Mouse (Mus musculus): Measurements from ENCODE around the gene Tmem185a. TPM values are rescaled to one million over a fixed set of nuclear protein-coding genes. Genes with fewer than 3 reads are reported as not detected.
"Not testable (repeated sequence)": the region's sequence is repeated elsewhere in the genome, so short reads cannot be mapped to it uniquely, and the experiment has no call there.

Tmem185a gene
- 19.5 and 20.5 TPM in 2 replicates for polyA plus RNA-seq (2015; fragmentation: Nextera tagmentation; extraction: Ambion mirVana)

DNA sequence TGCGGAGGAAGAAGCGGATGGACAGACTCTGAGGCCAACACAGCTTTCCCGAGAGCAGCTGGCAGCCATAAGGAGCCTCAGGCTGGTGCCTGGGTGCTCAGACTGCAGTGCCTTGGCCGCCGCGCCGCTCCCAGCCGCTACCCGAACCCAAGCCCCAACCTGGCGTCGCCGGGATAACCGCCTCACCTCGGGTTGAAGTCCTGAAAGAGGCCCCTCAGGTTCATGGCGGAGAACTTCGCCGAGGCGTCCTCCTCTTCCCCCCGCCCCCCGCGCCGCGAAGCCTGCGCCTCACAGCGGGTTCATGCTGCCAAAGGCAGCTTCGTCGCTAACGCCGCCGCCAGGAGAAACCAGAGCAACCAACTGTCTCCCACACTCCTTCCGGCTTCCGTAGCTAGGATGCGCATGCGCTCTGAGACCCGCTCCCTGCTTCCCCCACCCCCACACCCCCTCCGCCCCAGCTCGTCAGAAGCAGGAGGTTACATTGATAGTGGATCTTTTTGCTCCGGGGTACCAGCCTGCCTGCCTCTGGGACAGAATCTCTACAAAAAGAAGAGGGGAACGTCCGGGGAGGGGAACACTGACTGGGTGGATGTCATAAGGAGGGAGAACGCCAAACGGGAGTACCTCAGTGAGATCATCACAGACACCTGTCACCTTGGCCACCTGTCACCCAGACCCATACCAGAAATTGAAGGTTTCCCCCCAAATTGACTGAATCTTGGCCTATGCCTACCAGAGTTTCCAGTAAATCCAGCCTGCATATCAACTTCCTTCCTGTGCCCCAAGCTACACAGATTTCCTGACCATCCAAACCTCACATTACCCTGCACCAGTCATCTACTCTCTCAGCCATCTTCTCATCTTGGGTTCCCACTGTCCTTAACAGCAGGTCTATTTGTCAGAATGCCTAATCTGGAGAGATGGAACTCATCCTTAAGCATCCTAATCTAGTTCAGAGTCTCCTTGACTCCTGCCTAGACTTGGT is at the start of gene Tmem185a:
Tmem185a (minus strand) TSS at position 389 of the 985 bp plus-strand sequence.
- ATAC-seq (ENCODE audit: low FRiP score, low TSS enrichment) (peak; percentile 92), DNase-seq (ENCODE audit: low spot score) (peak; percentile 80)
- Histone ChIP-seq H3K36me3 (ENCODE audit: control insufficient read depth, insufficient read depth, low read length) (no peaks in the 10 kb centered on the region), H3K27me3 (ENCODE audit: control insufficient read depth, insufficient read depth, low read length) (no peaks in the 10 kb centered on the region), H3K27ac (replicated peaks) (peak within 1 kb of the TSS; percentile 81), H3K4me3 (ENCODE audit: low read depth, low read length) (peak within 1 kb of the TSS; percentile 52), H3K9me3 (ENCODE audit: control insufficient read depth, low read length) (no peaks in the 10 kb centered on the region), H3K4me1 (replicated peaks; ENCODE audit: control insufficient read depth, insufficient read depth) (no peaks in the 10 kb centered on the region), H3K9ac (ENCODE audit: low read length) (peak within 1 kb of the TSS; percentile 67), H3K4me2 (replicated peaks; ENCODE audit: low read depth) (peak within 1 kb of the TSS; percentile 56)
- TF ChIP-seq CTCF (IDR thresholded peaks at IDR 0.05; ENCODE audit: low read depth) (no peak; the same call in 1 of the 2 replicates), EP300 (optimal IDR thresholded peaks at IDR 0.05) (no peak)
- 20% methylated on average over 32 of the region's 42 CpGs for WGBS

- DNase-seq (ENCODE audit: low spot score); ATAC-seq (ENCODE audit: low FRiP score, low TSS enrichment); H3K9me3 ChIP-seq (ENCODE audit: control insufficient read depth, low read length); H3K4me2 ChIP-seq (replicated peaks; ENCODE audit: low read depth); H3K27me3 ChIP-seq (ENCODE audit: control insufficient read depth, insufficient read depth, low read length); H3K9ac ChIP-seq (ENCODE audit: low read length); H3K27ac ChIP-seq (replicated peaks); H3K4me1 ChIP-seq (replicated peaks; ENCODE audit: control insufficient read depth, insufficient read depth); H3K36me3 ChIP-seq (ENCODE audit: control insufficient read depth, insufficient read depth, low read length); H3K4me3 ChIP-seq (ENCODE audit: low read depth, low read length): not testable (repeated sequence)
- 47% methylated on average over 3 of the region's 3 CpGs for WGBS
These were observed 37.4 kb upstream of the Tmem185a start for GRCm38 (mm10) chrX:70514413-70514812.

- not testable (repeated sequence) for H3K9me3 ChIP-seq (ENCODE audit: control insufficient read depth, low read length); ATAC-seq (ENCODE audit: low FRiP score, low TSS enrichment); H3K4me2 ChIP-seq (replicated peaks; ENCODE audit: low read depth); H3K4me3 ChIP-seq (ENCODE audit: low read depth, low read length); H3K27me3 ChIP-seq (ENCODE audit: control insufficient read depth, insufficient read depth, low read length); H3K9ac ChIP-seq (ENCODE audit: low read length); DNase-seq (ENCODE audit: low spot score); H3K4me1 ChIP-seq (replicated peaks; ENCODE audit: control insufficient read depth, insufficient read depth); H3K27ac ChIP-seq (replicated peaks); H3K36me3 ChIP-seq (ENCODE audit: control insufficient read depth, insufficient read depth, low read length)
- no CpG with 5 or more reads among the region's 1 CpGs for WGBS
These were observed 10.3 kb upstream of the Tmem185a start for GRCm38 (mm10) chrX:70487328-70487727.

- 62% methylated on average over 2 of the region's 2 CpGs for WGBS
- Histone ChIP-seq H3K4me3 (ENCODE audit: low read depth, low read length) (no peak overlapping the region), H3K9ac (ENCODE audit: low read length) (no peak overlapping the region), H3K4me2 (replicated peaks; ENCODE audit: low read depth) (no peak overlapping the region), H3K9me3 (ENCODE audit: control insufficient read depth, low read length) (no peaks in the 10 kb centered on the region), H3K27me3 (ENCODE audit: control insufficient read depth, insufficient read depth, low read length) (no peaks in the 10 kb centered on the region), H3K4me1 (replicated peaks; ENCODE audit: control insufficient read depth, insufficient read depth) (no peaks in the 10 kb centered on the region), H3K36me3 (ENCODE audit: control insufficient read depth, insufficient read depth, low read length) (no peaks in the 10 kb centered on the region), H3K27ac (replicated peaks) (no peak overlapping the region)
- no peak for DNase-seq (ENCODE audit: low spot score)
- TF ChIP-seq CTCF (IDR thresholded peaks at IDR 0.05; ENCODE audit: low read depth) (no peak), EP300 (optimal IDR thresholded peaks at IDR 0.05) (no peak)
- no peak for ATAC-seq (ENCODE audit: low FRiP score, low TSS enrichment)
These were observed 5.2 kb upstream of the Tmem185a start for GRCm38 (mm10) chrX:70482154-70482553.

DNA sequence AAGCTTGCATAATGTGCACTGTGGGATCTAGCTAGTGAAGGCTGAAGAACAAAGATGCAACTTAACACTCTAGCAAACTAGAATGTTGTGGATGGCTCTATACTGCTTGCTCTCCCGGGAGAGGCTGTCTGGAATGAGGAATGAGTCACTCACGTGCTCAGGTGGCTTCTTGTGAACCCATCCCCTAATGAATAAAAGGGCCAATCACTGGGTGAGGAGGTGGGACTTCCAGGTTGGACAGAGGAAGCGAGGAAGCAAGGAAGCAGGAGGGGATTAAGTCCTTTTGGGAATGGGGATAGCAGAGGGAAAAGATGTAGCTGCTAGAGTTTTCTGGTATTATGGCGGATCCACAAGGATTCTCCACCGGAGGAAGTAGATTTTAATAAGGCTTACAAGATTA is 1.7 kb upstream of the Tmem185a start:
- H3K4me3 ChIP-seq (ENCODE audit: low read depth, low read length) = no peak overlapping the region
- 51% methylated on average over 5 of the region's 5 CpGs for WGBS
- H3K4me1 ChIP-seq (replicated peaks; ENCODE audit: control insufficient read depth, insufficient read depth) = no peaks in the 10 kb centered on the region
- H3K27ac ChIP-seq (replicated peaks) = no peak overlapping the region
- no peaks in the 10 kb centered on the region for H3K36me3 ChIP-seq (ENCODE audit: control insufficient read depth, insufficient read depth, low read length)
- H3K27me3 ChIP-seq (ENCODE audit: control insufficient read depth, insufficient read depth, low read length) = no peaks in the 10 kb centered on the region
- no peak for DNase-seq (ENCODE audit: low spot score)
- H3K9me3 ChIP-seq (ENCODE audit: control insufficient read depth, low read length) = no peaks in the 10 kb centered on the region
- H3K9ac ChIP-seq (ENCODE audit: low read length) = no peak overlapping the region
- TF ChIP-seq CTCF (IDR thresholded peaks at IDR 0.05; ENCODE audit: low read depth) = no peak
- no peak for TF ChIP-seq EP300 (optimal IDR thresholded peaks at IDR 0.05)
- H3K4me2 ChIP-seq (replicated peaks; ENCODE audit: low read depth) = no peak overlapping the region
- ATAC-seq (ENCODE audit: low FRiP score, low TSS enrichment) = no peak

GRCm38 (mm10) chrX:70475215-70475765 is 1.7 kb downstream of the Tmem185a start:
- TF ChIP-seq CTCF (IDR thresholded peaks at IDR 0.05; ENCODE audit: low read depth) = no peak
- no peak for TF ChIP-seq EP300 (optimal IDR thresholded peaks at IDR 0.05)
- Histone ChIP-seq H3K4me2 (replicated peaks; ENCODE audit: low read depth) (no peak overlapping the region; the same call in 1 of the 2 replicates), H3K36me3 (ENCODE audit: control insufficient read depth, insufficient read depth, low read length) (no peaks in the 10 kb centered on the region), H3K27ac (replicated peaks) (no peak overlapping the region), H3K9me3 (ENCODE audit: control insufficient read depth, low read length) (no peaks in the 10 kb centered on the region), H3K27me3 (ENCODE audit: control insufficient read depth, insufficient read depth, low read length) (no peaks in the 10 kb centered on the region), H3K4me1 (replicated peaks; ENCODE audit: control insufficient read depth, insufficient read depth) (no peaks in the 10 kb centered on the region), H3K4me3 (ENCODE audit: low read depth, low read length) (no peak overlapping the region), H3K9ac (ENCODE audit: low read length) (no peak overlapping the region)
- DNase-seq (ENCODE audit: low spot score) = no peak
- WGBS = 72% methylated on average over 3 of the region's 3 CpGs
- ATAC-seq (ENCODE audit: low FRiP score, low TSS enrichment) = no peak
